Mouse (Mus musculus): Measurements from ENCODE around the gene Actl6b.

The Actl6b gene

GRCm38 (mm10) chr5:137561556-137561955, 8.2 kb downstream of the Actl6b start:
- DNase-seq (ENCODE audit: inconsistent ontology term) = no peak

GRCm38 (mm10) chr5:137562965-137563364, 9.6 kb downstream of the Actl6b start:
- no peak for DNase-seq (ENCODE audit: inconsistent ontology term)

- DNase-seq (ENCODE audit: inconsistent ontology term) = no peak
Observed at GRCm38 (mm10) chr5:137565744-137566143, 12.4 kb downstream of the Actl6b start.

GRCm38 (mm10) chr5:137566416-137566815, 13.1 kb downstream of the Actl6b start:
- DNase-seq (ENCODE audit: inconsistent ontology term) = no peak

- DNase-seq (ENCODE audit: inconsistent ontology term) = no peak
Observed at GRCm38 (mm10) chr5:137568223-137568798, 15.0 kb downstream of the Actl6b start.

GRCm38 (mm10) chr5:137569031-137569430, 15.7 kb downstream of the Actl6b start:
- DNase-seq (ENCODE audit: inconsistent ontology term) = no peak

GRCm38 (mm10) chr5:137569665-137570064, 16.3 kb downstream of the Actl6b start, which contains the start of gene Tfr2:
Gene Tfr2 (plus strand): TSS chr5:137569840.
- DNase-seq (ENCODE audit: inconsistent ontology term) = no peak

GRCm38 (mm10) chr5:137570181-137570580, 16.9 kb downstream of the Actl6b start:
- DNase-seq (ENCODE audit: inconsistent ontology term) = no peak

- DNase-seq (ENCODE audit: inconsistent ontology term) = no peak
Observed at GRCm38 (mm10) chr5:137570691-137571586, 17.6 kb downstream of the Actl6b start.

- DNase-seq (ENCODE audit: inconsistent ontology term) = peak; percentile 42
Observed at GRCm38 (mm10) chr5:137574470-137574901, 21.2 kb downstream of the Actl6b start.

GRCm38 (mm10) chr5:137580246-137580645, 26.9 kb downstream of the Actl6b start:
- DNase-seq (ENCODE audit: inconsistent ontology term) = no peak

GRCm38 (mm10) chr5:137582702-137583101, 29.4 kb downstream of the Actl6b start:
- DNase-seq (ENCODE audit: inconsistent ontology term) = no peak

- peak; percentile 40 for DNase-seq (ENCODE audit: inconsistent ontology term)
Observed at GRCm38 (mm10) chr5:137583670-137584169, 30.4 kb downstream of the Actl6b start.

GRCm38 (mm10) chr5:137584976-137585375, 31.7 kb downstream of the Actl6b start:
- DNase-seq (ENCODE audit: inconsistent ontology term) = no peak

- DNase-seq (ENCODE audit: inconsistent ontology term) = no peak
Observed at GRCm38 (mm10) chr5:137590507-137590906, 37.2 kb downstream of the Actl6b start.

GRCm38 (mm10) chr5:137595921-137596320, 42.6 kb downstream of the Actl6b start:
- DNase-seq (ENCODE audit: inconsistent ontology term) = no peak

- DNase-seq (ENCODE audit: inconsistent ontology term) = no peak
Observed at GRCm38 (mm10) chr5:137596601-137597261, 43.4 kb downstream of the Actl6b start.

GRCm38 (mm10) chr5:137597625-137598024, 44.3 kb downstream of the Actl6b start:
- DNase-seq (ENCODE audit: inconsistent ontology term) = no peak

- DNase-seq (ENCODE audit: inconsistent ontology term) = no peak
Observed at GRCm38 (mm10) chr5:137598100-137598826, 44.9 kb downstream of the Actl6b start.

GRCm38 (mm10) chr5:137599600-137599999, 46.3 kb downstream of the Actl6b start:
- no peak for DNase-seq (ENCODE audit: inconsistent ontology term)

- DNase-seq (ENCODE audit: inconsistent ontology term) = no peak
Observed at GRCm38 (mm10) chr5:137600281-137600618, 46.9 kb downstream of the Actl6b start.

Data from Muller cell, postnatal 12 days (primary cell).